Mouse (Mus musculus): ENCODE results near the gene Tmtc4. TPM values are rescaled to one million over a fixed set of nuclear protein-coding genes. Genes with fewer than 3 reads are reported as not detected.

Tmtc4 gene
- total and polyA plus RNA-seq, 2 experiments from 2014 or later, result 9.3 to 17.2 TPM

DNA sequence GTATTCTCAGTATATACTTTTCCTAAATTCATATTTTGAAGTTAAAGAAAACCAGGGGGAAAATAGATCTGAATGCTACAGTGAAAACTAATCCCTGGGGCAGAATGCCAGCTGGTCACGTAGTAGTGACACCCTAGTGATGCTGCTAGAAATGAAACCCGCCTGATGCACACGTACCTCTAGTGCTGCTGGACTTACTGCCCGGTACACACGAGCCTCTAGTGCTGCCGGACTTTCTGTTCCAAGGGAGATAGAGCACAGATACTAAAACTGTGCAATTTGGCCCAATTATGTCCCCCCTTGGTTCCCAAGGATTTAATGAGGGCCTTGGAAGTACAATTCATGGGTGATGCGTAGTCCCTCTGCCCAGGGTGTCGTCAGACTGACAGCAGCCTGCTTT lies 108.8 kb downstream of the Tmtc4 start:
- ATAC-seq (ENCODE audit: insufficient read depth, low read depth) (no peak), DNase-seq (ENCODE audit: low spot score) (no peak)
- Histone ChIP-seq H3K36me3 (replicated peaks; ENCODE audit: control insufficient read depth, insufficient read depth, low read length) (no peaks in the 10 kb centered on the region), H3K27ac (ENCODE audit: low read depth) (no peak overlapping the region), H3K9ac (replicated peaks; ENCODE audit: low read depth, low read length) (no peak overlapping the region), H3K9me3 (replicated peaks; ENCODE audit: control insufficient read depth, low read length) (no peaks in the 10 kb centered on the region), H3K27me3 (ENCODE audit: control insufficient read depth, insufficient read depth, low read length) (no peaks in the 10 kb centered on the region), H3K4me2 (ENCODE audit: low read depth, low read length) (no peak overlapping the region), H3K4me3 (ENCODE audit: low read depth, low read length) (no peak overlapping the region), H3K4me1 (ENCODE audit: control insufficient read depth, insufficient read depth) (no peaks in the 10 kb centered on the region)
- 68% methylated on average over 8 of the region's 8 CpGs for WGBS
- no peak for TF ChIP-seq EP300 (IDR thresholded peaks at IDR 0.05; ENCODE audit: low read depth)
- TF ChIP-seq CTCF (IDR thresholded peaks at IDR 0.05; ENCODE audit: low read depth), result no peak

DNA sequence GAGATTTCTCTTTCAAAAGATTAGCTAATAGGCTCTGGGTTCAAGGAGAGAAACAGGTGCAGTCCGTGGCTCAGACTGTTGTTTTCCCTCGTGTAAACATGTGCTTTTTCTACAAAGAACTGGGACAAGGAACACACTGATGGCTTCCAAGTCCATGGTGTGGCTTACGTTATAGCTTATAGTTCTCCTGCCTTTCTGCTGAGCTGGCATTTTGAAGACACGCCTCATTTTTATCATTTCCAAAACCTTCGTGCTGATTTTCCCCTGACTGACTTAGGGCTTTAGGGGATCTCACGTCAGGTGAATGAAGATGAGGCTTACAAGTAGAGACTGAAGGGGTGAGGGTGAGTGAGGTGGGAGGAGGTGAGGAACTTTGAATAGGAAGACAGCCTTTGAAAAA lies 111.2 kb downstream of the Tmtc4 start:
- no peak overlapping the region for H3K9ac ChIP-seq (replicated peaks; ENCODE audit: low read depth, low read length)
- no peaks in the 10 kb centered on the region for H3K36me3 ChIP-seq (replicated peaks; ENCODE audit: control insufficient read depth, insufficient read depth, low read length)
- no peak overlapping the region for H3K4me2 ChIP-seq (ENCODE audit: low read depth, low read length)
- no peak overlapping the region for H3K4me3 ChIP-seq (ENCODE audit: low read depth, low read length)
- no peak for TF ChIP-seq EP300 (IDR thresholded peaks at IDR 0.05; ENCODE audit: low read depth)
- no peak for TF ChIP-seq CTCF (IDR thresholded peaks at IDR 0.05; ENCODE audit: low read depth)
- no peak overlapping the region for H3K27ac ChIP-seq (ENCODE audit: low read depth)
- DNase-seq (ENCODE audit: low spot score), result no peak
- 82% methylated on average over 6 of the region's 6 CpGs for WGBS
- no peak for ATAC-seq (ENCODE audit: insufficient read depth, low read depth)
- no peaks in the 10 kb centered on the region for H3K27me3 ChIP-seq (ENCODE audit: control insufficient read depth, insufficient read depth, low read length)
- H3K4me1 ChIP-seq (ENCODE audit: control insufficient read depth, insufficient read depth), result no peaks in the 10 kb centered on the region
- H3K9me3 ChIP-seq (replicated peaks; ENCODE audit: control insufficient read depth, low read length), result no peaks in the 10 kb centered on the region

DNA sequence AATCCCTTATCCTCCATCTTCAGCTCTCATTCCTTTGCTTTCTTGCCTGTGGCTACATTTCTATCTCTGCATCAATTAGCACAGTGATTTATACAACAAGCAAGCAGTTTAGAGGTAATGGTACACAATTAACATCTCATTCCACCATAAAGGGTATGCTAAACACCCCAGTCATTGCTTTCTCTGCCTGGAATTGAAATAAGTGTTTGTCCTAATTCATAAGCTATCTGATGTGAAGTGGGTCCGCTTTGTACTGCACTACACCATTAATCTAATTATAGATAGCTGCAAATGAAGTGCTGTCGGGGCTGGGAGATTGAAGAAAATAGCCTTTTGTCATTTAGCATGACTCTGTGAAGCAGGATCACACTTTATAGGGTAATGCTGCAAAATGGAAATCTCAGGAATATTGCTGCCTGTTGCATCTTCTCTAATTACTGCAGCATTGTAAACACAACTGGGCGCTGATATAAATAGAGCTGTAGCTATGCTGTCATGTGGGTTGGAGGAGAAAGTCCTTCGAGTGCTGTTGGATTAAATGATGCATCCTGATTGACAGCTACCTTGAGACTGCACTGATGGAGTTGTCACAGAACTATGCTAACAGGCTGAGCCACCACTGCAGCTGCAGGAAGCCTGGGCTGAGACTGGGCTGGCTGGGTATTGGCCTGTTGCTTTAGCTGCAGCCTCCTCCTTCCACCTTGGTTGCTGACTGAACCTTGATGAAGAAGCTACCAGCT lies 111.8 kb downstream of the Tmtc4 start:
- Histone ChIP-seq H3K9me3 (replicated peaks; ENCODE audit: control insufficient read depth, low read length) (no peaks in the 10 kb centered on the region), H3K27ac (ENCODE audit: low read depth) (no peak overlapping the region), H3K9ac (replicated peaks; ENCODE audit: low read depth, low read length) (no peak overlapping the region), H3K27me3 (ENCODE audit: control insufficient read depth, insufficient read depth, low read length) (no peaks in the 10 kb centered on the region), H3K36me3 (replicated peaks; ENCODE audit: control insufficient read depth, insufficient read depth, low read length) (no peaks in the 10 kb centered on the region), H3K4me3 (ENCODE audit: low read depth, low read length) (no peak overlapping the region), H3K4me2 (ENCODE audit: low read depth, low read length) (no peak overlapping the region), H3K4me1 (ENCODE audit: control insufficient read depth, insufficient read depth) (no peaks in the 10 kb centered on the region; the same call in 1 of the 2 replicates)
- DNase-seq (ENCODE audit: low spot score) (no peak), ATAC-seq (ENCODE audit: insufficient read depth, low read depth) (no peak)
- WGBS, result 35% methylated on average over 4 of the region's 4 CpGs
- TF ChIP-seq EP300 (IDR thresholded peaks at IDR 0.05; ENCODE audit: low read depth) (no peak), CTCF (IDR thresholded peaks at IDR 0.05; ENCODE audit: low read depth) (no peak)

DNA sequence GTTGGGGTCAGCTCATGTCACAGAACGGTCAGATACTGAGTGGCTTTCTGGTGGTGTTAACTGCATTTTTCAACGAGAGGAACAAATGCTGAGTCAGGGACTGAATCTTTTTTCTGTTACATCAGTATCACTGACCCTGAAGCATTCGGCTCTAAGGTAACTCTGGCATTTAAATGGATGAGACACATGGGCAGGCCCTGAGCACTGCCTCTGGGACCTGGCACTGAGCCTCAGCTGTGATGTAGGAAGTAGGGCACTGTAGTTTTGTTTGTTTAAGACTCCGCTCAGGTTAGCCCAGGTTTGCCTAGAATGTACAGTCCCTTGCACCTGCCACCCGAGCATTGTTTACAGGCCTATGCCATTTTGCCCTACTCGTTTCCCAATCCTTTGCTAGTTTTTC lies 114.0 kb downstream of the Tmtc4 start:
- no peaks in the 10 kb centered on the region for H3K9me3 ChIP-seq (replicated peaks; ENCODE audit: control insufficient read depth, low read length)
- H3K4me3 ChIP-seq (ENCODE audit: low read depth, low read length), result no peak overlapping the region
- ATAC-seq (ENCODE audit: insufficient read depth, low read depth) (no peak), DNase-seq (ENCODE audit: low spot score) (no peak)
- no peak overlapping the region for H3K4me2 ChIP-seq (ENCODE audit: low read depth, low read length)
- H3K4me1 ChIP-seq (ENCODE audit: control insufficient read depth, insufficient read depth), result no peaks in the 10 kb centered on the region; the same call in 1 of the 2 replicates
- no peak for TF ChIP-seq CTCF (IDR thresholded peaks at IDR 0.05; ENCODE audit: low read depth)
- TF ChIP-seq EP300 (IDR thresholded peaks at IDR 0.05; ENCODE audit: low read depth), result no peak
- H3K9ac ChIP-seq (replicated peaks; ENCODE audit: low read depth, low read length), result no peak overlapping the region
- no peaks in the 10 kb centered on the region for H3K27me3 ChIP-seq (ENCODE audit: control insufficient read depth, insufficient read depth, low read length)
- H3K36me3 ChIP-seq (replicated peaks; ENCODE audit: control insufficient read depth, insufficient read depth, low read length), result no peaks in the 10 kb centered on the region
- 77% methylated on average over 6 of the region's 6 CpGs for WGBS
- no peak overlapping the region for H3K27ac ChIP-seq (ENCODE audit: low read depth)

Other genes with a start within 250 kb of the Tmtc4 start
- gene Ggact, start 70.3 kb downstream of the Tmtc4 start, total RNA-seq (2014; rRNA removed; ENCODE audit: low replicate concordance), result 28.8 and 52.6 TPM in 2 replicates
- gene Ggact, start 70.3 kb downstream of the Tmtc4 start, polyA plus RNA-seq (2015; fragmentation: Nextera tagmentation; extraction: Ambion mirVana), result 23.4 and 26.7 TPM in 2 replicates

All from heart, postnatal 0 days (tissue).